Mouse (Mus musculus): ENCODE data around the gene Atf3. TPM values are rescaled to one million over a fixed set of nuclear protein-coding genes. Genes with fewer than 3 reads are reported as not detected.

Atf3 gene
- polyA plus RNA-seq, 1 experiment: 59.6 TPM

- TF ChIP-seq POLR2A (IDR thresholded peaks at IDR 0.05; ENCODE audit: insufficient read length, low read depth) (no peak), MAX (IDR thresholded peaks at IDR 0.05; ENCODE audit: low read depth) (no peak), USF1 (IDR thresholded peaks at IDR 0.05; ENCODE audit: low read depth) (no peak), REST (IDR thresholded peaks at IDR 0.05; ENCODE audit: insufficient read depth, insufficient read length) (no peak), MYOD1 (IDR thresholded peaks at IDR 0.05; ENCODE audit: control insufficient read depth in 1 of 3, insufficient read length in 2 of 3, low read depth in 2 of 3) (no peak), CEBPB (IDR thresholded peaks at IDR 0.05; ENCODE audit: insufficient read depth, poor library complexity, severe bottlenecking) (no peak), TCF3 (IDR thresholded peaks at IDR 0.05; ENCODE audit: insufficient read length, low read depth) (no peak), MYOG (IDR thresholded peaks at IDR 0.05; ENCODE audit: control insufficient read depth in 1 of 3, insufficient read depth in 1 of 3, insufficient read length in 2 of 3, low read depth in 2 of 3) (no peak), TCF12 (IDR thresholded peaks at IDR 0.05; ENCODE audit: insufficient read depth, poor library complexity, severe bottlenecking) (no peak), E2F4 (IDR thresholded peaks at IDR 0.05; ENCODE audit: insufficient read depth) (no peak), SRF (IDR thresholded peaks at IDR 0.05; ENCODE audit: control insufficient read depth, insufficient read length, low read depth) (no peak), POLR2AphosphoS2 (IDR thresholded peaks at IDR 0.05; ENCODE audit: insufficient read length, low read depth) (no peak)
- no peaks in the 10 kb centered on the region for H3K79me2 ChIP-seq (ENCODE audit: control insufficient read depth, insufficient read depth)
- no peak overlapping the region for H3K4me2 ChIP-seq (ENCODE audit: low read depth)
- H3K4me3 ChIP-seq: no peak overlapping the region
- H3K36me3 ChIP-seq (ENCODE audit: control insufficient read depth, insufficient read depth): no peaks in the 10 kb centered on the region
- H3K27me3 ChIP-seq (ENCODE audit: control insufficient read depth, insufficient read depth, insufficient read length): peaks cover 20% of the 10 kb centered on the region
- H3ac ChIP-seq (ENCODE audit: control insufficient read depth, insufficient read length): no peak overlapping the region
These were observed 13.0 kb downstream of the Atf3 start for GRCm38 (mm10) chr1:191204876-191205275.

- H3K27me3 ChIP-seq (ENCODE audit: control insufficient read depth, insufficient read depth, insufficient read length): peaks cover 33% of the 10 kb centered on the region
- H3K4me2 ChIP-seq (ENCODE audit: low read depth): no peak overlapping the region
- no peaks in the 10 kb centered on the region for H3K36me3 ChIP-seq (ENCODE audit: control insufficient read depth, insufficient read depth)
- no peak for TF ChIP-seq USF1 (IDR thresholded peaks at IDR 0.05; ENCODE audit: low read depth)
- no peak for TF ChIP-seq TCF12 (IDR thresholded peaks at IDR 0.05; ENCODE audit: insufficient read depth, poor library complexity, severe bottlenecking)
- TF ChIP-seq CEBPB (IDR thresholded peaks at IDR 0.05; ENCODE audit: insufficient read depth, poor library complexity, severe bottlenecking): no peak
- H3ac ChIP-seq (ENCODE audit: control insufficient read depth, insufficient read length): no peak overlapping the region
- no peaks in the 10 kb centered on the region for H3K79me2 ChIP-seq (ENCODE audit: control insufficient read depth, insufficient read depth)
- H3K4me3 ChIP-seq: no peak overlapping the region
These were observed 14.3 kb downstream of the Atf3 start for GRCm38 (mm10) chr1:191203496-191203895.

GRCm38 (mm10) chr1:191202208-191202952 lies 15.5 kb downstream of the Atf3 start:
- no peak overlapping the region for H3K4me3 ChIP-seq
- no peak overlapping the region for H3ac ChIP-seq (ENCODE audit: control insufficient read depth, insufficient read length)
- H3K27me3 ChIP-seq (ENCODE audit: control insufficient read depth, insufficient read depth, insufficient read length): peaks cover 33% of the 10 kb centered on the region

GRCm38 (mm10) chr1:191200816-191201602 lies 16.8 kb downstream of the Atf3 start:
- Histone ChIP-seq H3ac (ENCODE audit: control insufficient read depth, insufficient read length) (no peak overlapping the region), H3K79me2 (ENCODE audit: control insufficient read depth, insufficient read depth) (no peaks in the 10 kb centered on the region), H3K36me3 (ENCODE audit: control insufficient read depth, insufficient read depth) (no peaks in the 10 kb centered on the region), H3K4me2 (ENCODE audit: low read depth) (no peak overlapping the region), H3K4me3 (no peak overlapping the region), H3K27me3 (ENCODE audit: control insufficient read depth, insufficient read depth, insufficient read length) (peaks cover 33% of the 10 kb centered on the region)
- TF ChIP-seq REST (IDR thresholded peaks at IDR 0.05; ENCODE audit: insufficient read depth, insufficient read length) (no peak), CEBPB (IDR thresholded peaks at IDR 0.05; ENCODE audit: insufficient read depth, poor library complexity, severe bottlenecking) (0 out of 2 replicates have a peak, but pooled peaks have one; percentile 27)

More at GRCm38 (mm10) chr1:191202208-191202952, 15.5 kb downstream of the Atf3 start:
- H3K79me2 ChIP-seq (ENCODE audit: control insufficient read depth, insufficient read depth): no peaks in the 10 kb centered on the region
- no peak for TF ChIP-seq USF1 (IDR thresholded peaks at IDR 0.05; ENCODE audit: low read depth)
- no peak for TF ChIP-seq MYOG (IDR thresholded peaks at IDR 0.05; ENCODE audit: control insufficient read depth in 1 of 3, insufficient read depth in 1 of 3, insufficient read length in 2 of 3, low read depth in 2 of 3)
- no peak for TF ChIP-seq TCF3 (IDR thresholded peaks at IDR 0.05; ENCODE audit: insufficient read length, low read depth)
- no peak for TF ChIP-seq E2F4 (IDR thresholded peaks at IDR 0.05; ENCODE audit: insufficient read depth)
- TF ChIP-seq POLR2A (IDR thresholded peaks at IDR 0.05; ENCODE audit: insufficient read length, low read depth): no peak
- no peak for TF ChIP-seq MAX (IDR thresholded peaks at IDR 0.05; ENCODE audit: low read depth)
- no peak for TF ChIP-seq MYOD1 (IDR thresholded peaks at IDR 0.05; ENCODE audit: control insufficient read depth in 1 of 3, insufficient read length in 2 of 3, low read depth in 2 of 3)
- no peak for TF ChIP-seq REST (IDR thresholded peaks at IDR 0.05; ENCODE audit: insufficient read depth, insufficient read length)
- TF ChIP-seq TCF12 (IDR thresholded peaks at IDR 0.05; ENCODE audit: insufficient read depth, poor library complexity, severe bottlenecking): no peak
- TF ChIP-seq SRF (IDR thresholded peaks at IDR 0.05; ENCODE audit: control insufficient read depth, insufficient read length, low read depth): no peak
- no peak for TF ChIP-seq POLR2AphosphoS2 (IDR thresholded peaks at IDR 0.05; ENCODE audit: insufficient read length, low read depth)
- no peak for TF ChIP-seq CEBPB (IDR thresholded peaks at IDR 0.05; ENCODE audit: insufficient read depth, poor library complexity, severe bottlenecking)
- H3K4me2 ChIP-seq (ENCODE audit: low read depth): no peak overlapping the region
- no peaks in the 10 kb centered on the region for H3K36me3 ChIP-seq (ENCODE audit: control insufficient read depth, insufficient read depth)

GRCm38 (mm10) chr1:191197916-191198315 lies 19.9 kb downstream of the Atf3 start:
- Histone ChIP-seq H3K4me3 (no peak overlapping the region), H3K4me2 (ENCODE audit: low read depth) (peak overlapping the region; percentile 4), H3ac (ENCODE audit: control insufficient read depth, insufficient read length) (no peak overlapping the region), H3K36me3 (ENCODE audit: control insufficient read depth, insufficient read depth) (no peaks in the 10 kb centered on the region), H3K27me3 (ENCODE audit: control insufficient read depth, insufficient read depth, insufficient read length) (peaks cover 15% of the 10 kb centered on the region), H3K79me2 (ENCODE audit: control insufficient read depth, insufficient read depth) (no peaks in the 10 kb centered on the region)
- no peak for TF ChIP-seq MYOG (IDR thresholded peaks at IDR 0.05; ENCODE audit: control insufficient read depth in 1 of 3, insufficient read depth in 1 of 3, insufficient read length in 2 of 3, low read depth in 2 of 3)
- TF ChIP-seq POLR2A (IDR thresholded peaks at IDR 0.05; ENCODE audit: insufficient read length, low read depth): no peak
- TF ChIP-seq E2F4 (IDR thresholded peaks at IDR 0.05; ENCODE audit: insufficient read depth): no peak
- no peak for TF ChIP-seq USF1 (IDR thresholded peaks at IDR 0.05; ENCODE audit: low read depth)
- TF ChIP-seq REST (IDR thresholded peaks at IDR 0.05; ENCODE audit: insufficient read depth, insufficient read length): no peak
- TF ChIP-seq MAX (IDR thresholded peaks at IDR 0.05; ENCODE audit: low read depth): no peak
- no peak for TF ChIP-seq TCF12 (IDR thresholded peaks at IDR 0.05; ENCODE audit: insufficient read depth, poor library complexity, severe bottlenecking)
- TF ChIP-seq POLR2AphosphoS2 (IDR thresholded peaks at IDR 0.05; ENCODE audit: insufficient read length, low read depth): no peak
- no peak for TF ChIP-seq TCF3 (IDR thresholded peaks at IDR 0.05; ENCODE audit: insufficient read length, low read depth)
- no peak for TF ChIP-seq CEBPB (IDR thresholded peaks at IDR 0.05; ENCODE audit: insufficient read depth, poor library complexity, severe bottlenecking)
- TF ChIP-seq MYOD1 (IDR thresholded peaks at IDR 0.05; ENCODE audit: control insufficient read depth in 1 of 3, insufficient read length in 2 of 3, low read depth in 2 of 3): no peak
- no peak for TF ChIP-seq SRF (IDR thresholded peaks at IDR 0.05; ENCODE audit: control insufficient read depth, insufficient read length, low read depth)
